Mouse (Mus musculus) MEL (cell line): Measurements from ENCODE around the gene Zg16.

Experiments
- CHD1 ChIP-seq: IDR thresholded peaks from 2 replicates; pipeline ENCODE4 v1.6.1; 2012; ENCODE audit warnings: low read depth, mild to moderate bottlenecking, inconsistent platforms, low read length, improper control_type of control experiment
- CTCF ChIP-seq, 3 experiments: IDR thresholded peaks in 2 of 3; conservative IDR thresholded peaks in 1 of 3; 2 replicates each; pipeline ENCODE4 v1.5.1; 2011 to 2012; ENCODE audit warnings: low read length in 3 of 3, low read depth in 2 of 3, mild to moderate bottlenecking in 2 of 3, improper control_type of control experiment in 1 of 3, inconsistent platforms in 1 of 3, mixed read lengths in 1 of 3, moderate library complexity in 1 of 3; ENCODE audit not compliant: control insufficient read depth in 1 of 3, insufficient read depth in 1 of 3, poor library complexity in 1 of 3, severe bottlenecking in 1 of 3
- E2F4 ChIP-seq: IDR thresholded peaks from 2 replicates; pipeline ENCODE4 v1.6.1; 2011; ENCODE audit warnings: low read depth, low read length, improper control_type of control experiment, borderline replicate concordance
- JUND ChIP-seq: IDR thresholded peaks from 2 replicates; pipeline ENCODE4 v1.6.1; 2011; ENCODE audit warnings: low read depth, mild to moderate bottlenecking, improper control_type of control experiment, low read length
- NELFE ChIP-seq: IDR thresholded peaks from 2 replicates; pipeline ENCODE4 v1.6.1; 2011; ENCODE audit warnings: low read depth, low read length, improper control_type of control experiment
- POLR2A ChIP-seq, 2 experiments: IDR thresholded peaks; 2 replicates each; pipeline ENCODE4 v1.6.1; 2011 to 2012; ENCODE audit warnings: low read length in 2 of 2, mild to moderate bottlenecking in 2 of 2, control low read depth in 1 of 2, improper control_type of control experiment in 1 of 2, low read depth in 1 of 2, moderate library complexity in 1 of 2; ENCODE audit not compliant: control insufficient read depth in 1 of 2, insufficient read depth in 1 of 2, poor library complexity in 1 of 2
- RAD21 ChIP-seq: IDR thresholded peaks from 2 replicates; pipeline ENCODE4 v1.6.1; 2011; ENCODE audit warnings: mild to moderate bottlenecking, low read depth, low read length, improper control_type of control experiment
- RCOR1 ChIP-seq: IDR thresholded peaks from 2 replicates; pipeline ENCODE4 v1.6.1; 2012; ENCODE audit warnings: low read depth, mild to moderate bottlenecking, inconsistent platforms, low read length, improper control_type of control experiment
- TCF12 ChIP-seq: IDR thresholded peaks from 2 replicates; pipeline ENCODE4 v1.6.1; 2014; ENCODE audit warnings: low read depth, mild to moderate bottlenecking, inconsistent platforms, low read length, improper control_type of control experiment, moderate library complexity
- ZMIZ1 ChIP-seq: IDR thresholded peaks from 2 replicates; pipeline ENCODE4 v1.6.1; 2012; ENCODE audit warnings: low read depth, mild to moderate bottlenecking, inconsistent platforms, low read length, improper control_type of control experiment, moderate library complexity

GRCm38 (mm10) chr7:127098950-127099349 lies 11.8 kb upstream of the Zg16 start:
- no peak for TF ChIP-seq NELFE
- no peak for TF ChIP-seq E2F4
- no peak for TF ChIP-seq TCF12
- TF ChIP-seq RAD21: no peak
- no peak for TF ChIP-seq CHD1
- no peak for TF ChIP-seq ZMIZ1
- no peak for TF ChIP-seq POLR2A (IDR thresholded peaks at IDR 0.05; ENCODE audit: control insufficient read depth in 1 of 2, insufficient read depth in 1 of 2, low read depth in 1 of 2, low read length in 2 of 2, poor library complexity in 1 of 2)
- TF ChIP-seq CTCF (IDR thresholded peaks at IDR 0.05 in 2 of 3, conservative IDR thresholded peaks at IDR 0.05 in 1 of 3; ENCODE audit: control insufficient read depth in 1 of 3, insufficient read depth in 1 of 3, low read depth in 2 of 3, low read length in 3 of 3, poor library complexity in 1 of 3, severe bottlenecking in 1 of 3): no peak
- no peak for TF ChIP-seq JUND
- TF ChIP-seq RCOR1: no peak
